Mouse (Mus musculus) E14TG2a.4 (cell line): ENCODE results near the gene Klf4.

Source experiments
- H3K27me3 ChIP-seq: 2 replicates; pipeline ENCODE4 v1.6.1; 2014; ENCODE audit warnings: low read length, control low read depth; ENCODE audit not compliant: insufficient read depth
- H3K36me3 ChIP-seq: 2 replicates; pipeline ENCODE4 v1.6.1; 2014; ENCODE audit warnings: low read length, control low read depth; ENCODE audit not compliant: insufficient read depth
- H3K4me1 ChIP-seq: replicated peaks from 2 replicates; pipeline ENCODE4 v1.6.1; 2014; ENCODE audit warnings: low read depth, low read length, control low read depth
- H3K4me3 ChIP-seq: replicated peaks from 2 replicates; pipeline ENCODE4 v1.5.1; 2014; ENCODE audit warnings: mild to moderate bottlenecking, low read length
- H3K9me3 ChIP-seq: 2 replicates; pipeline ENCODE4 v1.6.1; 2014; ENCODE audit warnings: low read length, control low read depth
- CTCF ChIP-seq: conservative IDR thresholded peaks from 2 replicates; pipeline ENCODE4 v1.5.1; 2014; ENCODE audit warnings: low read length
- NANOG ChIP-seq: IDR thresholded peaks from 2 replicates; pipeline ENCODE4 v1.6.1; 2014; ENCODE audit warnings: borderline replicate concordance, low read length, mixed read lengths
- POU5F1 ChIP-seq: IDR thresholded peaks from 2 replicates; pipeline ENCODE4 v1.6.1; 2014; ENCODE audit warnings: low read length, borderline replicate concordance

The Klf4 gene

DNA sequence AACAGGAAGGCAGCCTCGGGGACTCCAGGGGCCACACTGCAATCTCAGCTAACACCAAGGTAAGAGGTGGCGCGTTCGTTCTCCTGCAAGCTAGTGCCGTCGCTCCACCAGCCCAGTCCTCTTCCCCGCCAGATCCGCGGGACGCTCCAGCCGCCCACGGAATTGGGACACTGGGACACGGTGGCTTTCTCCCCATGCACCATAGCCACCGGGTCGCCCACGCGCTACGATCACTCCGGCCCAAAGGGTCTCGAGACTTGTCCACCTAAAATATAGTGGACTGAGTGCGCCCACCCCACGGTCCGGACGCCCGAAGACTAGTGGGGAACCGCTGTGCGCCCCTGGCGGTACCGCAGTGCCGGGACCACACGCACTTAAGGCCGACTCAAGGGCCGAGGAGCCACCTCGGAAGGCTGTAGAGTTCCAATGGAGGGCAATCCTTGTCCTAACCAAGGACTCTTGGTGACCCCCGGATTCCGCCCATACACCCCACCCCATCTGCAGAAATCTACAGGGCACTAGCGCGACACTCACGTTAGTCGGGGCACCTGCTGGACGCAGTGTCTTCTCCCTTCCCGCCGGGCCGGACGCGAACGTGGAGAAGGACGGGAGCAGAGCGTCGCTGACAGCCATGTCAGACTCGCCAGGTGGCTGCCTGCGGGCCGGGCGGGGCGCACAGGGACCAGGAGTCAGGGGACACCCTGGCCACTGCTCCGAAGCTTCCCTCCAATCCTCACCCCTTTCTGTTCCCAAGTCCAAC is 990 bp downstream of the Klf4 start:
- TF ChIP-seq CTCF = no peak
- TF ChIP-seq NANOG = no peak
- TF ChIP-seq POU5F1 = no peak
- H3K27me3 ChIP-seq = 0 out of 2 replicates have a peak, but pooled peaks cover 6% of the 10 kb centered on the region
- peak overlapping the region; percentile 93 for H3K4me3 ChIP-seq
- no peaks in the 10 kb centered on the region for H3K9me3 ChIP-seq
- H3K4me1 ChIP-seq = peaks cover 50% of the 10 kb centered on the region
- H3K36me3 ChIP-seq = peaks cover 50% of the 10 kb centered on the region

DNA sequence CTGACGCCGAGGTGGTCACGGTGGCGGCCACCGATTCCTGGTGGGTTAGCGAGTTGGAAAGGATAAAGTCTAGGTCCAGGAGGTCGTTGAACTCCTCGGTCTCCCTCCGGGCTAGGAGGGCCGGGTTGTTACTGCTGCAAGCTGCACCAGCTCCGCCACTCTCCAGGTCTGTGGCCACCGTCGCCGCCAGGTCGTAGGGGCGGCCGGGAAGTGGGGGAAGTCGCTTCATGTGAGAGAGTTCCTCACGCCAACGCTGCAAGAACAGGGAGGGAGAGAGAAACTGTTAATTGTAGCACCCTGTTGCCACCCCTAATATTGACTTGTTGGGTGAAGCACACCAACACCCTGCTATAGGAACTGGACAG is 1.6 kb downstream of the Klf4 start:
- peaks cover 50% of the 10 kb centered on the region for H3K36me3 ChIP-seq
- H3K4me1 ChIP-seq = peaks cover 53% of the 10 kb centered on the region
- 0 out of 2 replicates have a peak, but pooled peaks cover 6% of the 10 kb centered on the region for H3K27me3 ChIP-seq
- no peaks in the 10 kb centered on the region for H3K9me3 ChIP-seq
- H3K4me3 ChIP-seq = peak overlapping the region; percentile 93
- no peak for TF ChIP-seq NANOG
- no peak for TF ChIP-seq CTCF
- no peak for TF ChIP-seq POU5F1

DNA sequence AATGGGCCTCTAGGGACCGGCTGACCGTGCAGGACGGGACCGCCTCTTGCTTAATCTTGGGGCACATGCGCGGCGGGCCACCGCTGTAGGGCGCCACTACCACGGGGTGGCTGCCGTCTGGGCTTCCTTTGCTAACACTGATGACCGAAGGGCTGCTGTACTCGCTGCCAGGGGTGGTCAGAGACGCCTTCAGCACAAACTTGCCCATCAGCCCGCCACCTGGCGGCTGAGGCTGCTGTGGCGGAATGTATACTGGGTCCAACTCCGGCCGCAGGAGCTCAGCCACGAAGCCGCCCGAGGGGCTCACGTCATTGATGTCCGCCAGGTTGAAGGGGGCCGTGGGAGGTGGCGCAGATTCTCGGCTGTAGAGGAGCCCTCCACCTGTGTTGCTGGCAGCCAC is 2.0 kb downstream of the Klf4 start:
- peaks cover 50% of the 10 kb centered on the region for H3K36me3 ChIP-seq
- peak overlapping the region; percentile 93 for H3K4me3 ChIP-seq
- no peaks in the 10 kb centered on the region for H3K9me3 ChIP-seq
- H3K4me1 ChIP-seq = peaks cover 53% of the 10 kb centered on the region
- TF ChIP-seq NANOG (no peak), CTCF (peak; percentile 21; the same call in 1 of the 2 replicates)
- 0 out of 2 replicates have a peak, but pooled peaks cover 6% of the 10 kb centered on the region for H3K27me3 ChIP-seq

DNA sequence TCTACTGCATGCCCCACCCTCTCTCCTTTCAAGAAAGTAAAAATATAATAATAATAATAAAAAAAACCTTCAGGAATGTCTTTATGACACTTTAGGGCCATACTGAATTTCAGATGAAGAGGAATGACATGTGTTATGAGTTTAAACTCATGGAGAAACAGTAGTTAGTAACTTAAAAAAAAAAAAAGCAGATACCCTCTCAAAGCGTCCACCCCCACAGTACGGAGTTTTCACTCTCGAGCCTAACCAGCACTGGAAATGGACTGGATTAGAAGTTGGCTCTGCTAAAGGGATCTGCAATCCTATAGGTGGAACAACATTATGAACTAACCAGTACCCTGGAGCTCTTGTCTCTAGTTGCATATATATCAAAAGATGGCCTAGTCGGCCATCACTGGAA is 3.9 kb downstream of the Klf4 start:
- Histone ChIP-seq H3K4me3 (peak overlapping the region; percentile 93), H3K36me3 (peaks cover 50% of the 10 kb centered on the region), H3K4me1 (peaks cover 44% of the 10 kb centered on the region), H3K27me3 (0 out of 2 replicates have a peak, but pooled peaks cover 6% of the 10 kb centered on the region), H3K9me3 (no peaks in the 10 kb centered on the region)
- no peak for TF ChIP-seq CTCF
- no peak for TF ChIP-seq NANOG
- TF ChIP-seq POU5F1 = no peak

DNA sequence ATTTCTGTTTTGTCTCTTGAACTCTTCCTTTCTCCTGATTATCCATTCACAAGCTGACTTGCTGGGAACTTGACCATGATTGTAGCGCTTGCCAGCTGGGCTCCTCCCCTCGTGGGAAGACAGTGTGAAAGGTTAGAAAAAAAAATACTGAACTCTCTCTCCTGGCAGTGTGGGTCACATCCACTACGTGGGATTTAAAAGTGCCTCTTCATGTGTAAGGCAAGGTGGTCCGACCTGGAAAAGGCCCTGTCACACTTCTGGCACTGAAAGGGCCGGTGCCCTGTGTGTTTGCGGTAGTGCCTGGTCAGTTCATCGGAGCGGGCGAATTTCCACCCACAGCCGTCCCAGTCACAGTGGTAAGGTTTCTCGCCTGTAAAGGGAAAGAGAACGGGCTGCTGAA is 4.3 kb downstream of the Klf4 start:
- Histone ChIP-seq H3K9me3 (no peaks in the 10 kb centered on the region), H3K4me1 (peaks cover 41% of the 10 kb centered on the region)
- TF ChIP-seq NANOG (no peak), POU5F1 (no peak), CTCF (no peak)

DNA sequence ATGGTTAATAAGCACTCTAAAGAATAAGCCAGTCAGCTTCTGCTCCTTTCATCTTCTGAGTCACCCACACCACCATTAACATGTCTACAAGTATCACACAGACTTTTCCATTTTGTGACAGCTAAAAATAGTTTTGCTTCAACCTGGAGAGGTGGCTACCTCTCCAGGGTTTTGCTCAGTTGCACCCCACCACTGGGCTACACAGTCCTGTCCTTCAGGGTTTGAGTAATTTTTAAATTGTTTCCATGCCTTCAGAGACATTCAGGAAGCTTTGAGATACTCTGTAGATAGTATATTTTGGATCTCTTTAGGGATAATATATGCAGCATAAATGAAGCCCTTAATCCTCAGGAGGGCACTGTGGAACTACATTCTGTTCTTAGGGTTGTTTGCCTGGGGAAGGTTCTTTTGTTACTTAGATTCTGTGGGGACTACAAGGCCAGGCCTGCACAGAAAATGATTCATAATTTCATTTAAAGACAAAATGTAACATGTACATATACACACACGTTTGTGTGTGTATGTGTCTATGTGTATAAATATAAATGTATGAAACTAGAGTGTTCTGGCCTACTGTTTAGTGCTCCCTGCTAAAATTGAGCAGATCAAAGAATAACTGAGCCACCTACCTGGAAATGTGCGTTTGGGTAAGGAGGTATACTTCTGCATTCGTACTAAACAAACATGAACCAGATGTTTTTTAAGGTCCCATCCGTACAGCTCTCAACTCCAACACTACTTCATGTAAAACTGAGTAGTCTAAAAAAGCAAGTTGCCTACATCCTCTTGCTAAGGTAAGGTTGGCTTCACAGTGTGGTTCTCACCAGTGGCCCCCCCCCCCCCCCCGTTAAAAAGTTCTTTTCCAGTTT is 5.8 kb downstream of the Klf4 start:
- H3K27me3 ChIP-seq = 0 out of 2 replicates have a peak, but pooled peaks cover 11% of the 10 kb centered on the region
- H3K4me1 ChIP-seq = peaks cover 50% of the 10 kb centered on the region
- peaks cover 50% of the 10 kb centered on the region for H3K36me3 ChIP-seq
- no peaks in the 10 kb centered on the region for H3K9me3 ChIP-seq
- no peak for TF ChIP-seq POU5F1
- no peak for TF ChIP-seq CTCF
- no peak for TF ChIP-seq NANOG
- no peak overlapping the region for H3K4me3 ChIP-seq

More for the DNA sequence above, 4.3 kb downstream of the Klf4 start:
- Histone ChIP-seq H3K36me3 (peaks cover 50% of the 10 kb centered on the region), H3K27me3 (0 out of 2 replicates have a peak, but pooled peaks cover 6% of the 10 kb centered on the region), H3K4me3 (peak overlapping the region; percentile 93)

DNA sequence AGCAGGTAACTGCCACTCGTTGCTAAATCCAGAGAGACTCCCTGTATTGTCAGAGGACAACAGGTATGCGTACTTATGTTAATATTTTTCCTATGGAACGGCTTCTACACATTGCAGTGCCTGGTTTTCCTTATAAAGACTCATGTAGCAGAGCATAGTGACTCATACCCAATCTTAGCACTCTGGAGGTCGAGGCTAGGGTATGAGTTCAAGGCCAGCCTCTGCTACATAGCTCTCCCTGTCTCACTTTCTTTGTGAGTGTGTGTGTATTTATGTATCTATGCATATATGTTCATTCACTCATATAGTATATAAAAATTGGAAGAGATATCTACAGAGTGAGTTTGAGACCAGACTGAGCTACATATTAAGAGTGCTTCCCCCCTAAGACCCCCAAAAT is 8.3 kb downstream of the Klf4 start:
- H3K4me1 ChIP-seq = peaks cover 59% of the 10 kb centered on the region
- TF ChIP-seq NANOG (no peak), POU5F1 (no peak), CTCF (no peak)
- peaks cover 28% of the 10 kb centered on the region for H3K36me3 ChIP-seq
- no peaks in the 10 kb centered on the region for H3K9me3 ChIP-seq
- peaks cover 15% of the 10 kb centered on the region for H3K27me3 ChIP-seq
- no peak overlapping the region for H3K4me3 ChIP-seq

DNA sequence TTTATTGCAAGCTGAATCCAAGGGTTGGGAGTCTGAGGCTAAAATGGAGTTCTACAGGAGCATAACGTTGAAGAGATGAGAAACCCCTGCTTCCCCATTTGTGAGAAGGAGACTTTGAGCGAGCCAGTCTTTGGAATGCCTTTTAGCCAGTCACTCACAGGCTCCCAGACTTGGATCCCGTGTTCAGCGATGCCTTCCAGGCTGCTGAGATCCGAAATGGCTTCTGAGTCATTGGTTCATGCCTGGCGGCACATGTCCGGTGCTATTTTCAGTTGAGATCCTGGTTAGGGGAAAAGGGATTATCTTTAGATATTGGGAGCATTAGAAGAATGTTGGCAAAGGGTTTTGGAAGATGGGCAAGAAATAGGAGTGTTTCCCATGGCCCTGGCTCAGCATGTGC is 14.8 kb downstream of the Klf4 start:
- Histone ChIP-seq H3K4me3 (no peak overlapping the region), H3K4me1 (peaks cover 61% of the 10 kb centered on the region), H3K27me3 (peaks cover 36% of the 10 kb centered on the region), H3K9me3 (no peaks in the 10 kb centered on the region), H3K36me3 (no peaks in the 10 kb centered on the region)
- TF ChIP-seq POU5F1 (no peak), NANOG (no peak), CTCF (no peak)
